Mouse (Mus musculus): ENCODE data around the gene Atm.
A peak's percentile ranks its signal among the peaks of the same experiment; 100 is the strongest.

Atm gene

GRCm38 (mm10) chr9:53408953-53409361 lies 127.6 kb downstream of the Atm start:
- DNase-seq (ENCODE audit: extremely low spot score, low spot score) = no peak

GRCm38 (mm10) chr9:53408548-53408947 lies 128.0 kb downstream of the Atm start:
- no peak for DNase-seq (ENCODE audit: extremely low spot score, low spot score)

GRCm38 (mm10) chr9:53404753-53405722 lies 131.5 kb downstream of the Atm start:
- peak; percentile 81 for DNase-seq (ENCODE audit: extremely low spot score, low spot score)

- no peak for DNase-seq (ENCODE audit: extremely low spot score, low spot score)
Measured at GRCm38 (mm10) chr9:53404050-53404752, 132.3 kb downstream of the Atm start.

GRCm38 (mm10) chr9:53402991-53403390 lies 133.5 kb downstream of the Atm start:
- DNase-seq (ENCODE audit: extremely low spot score, low spot score) = no peak

GRCm38 (mm10) chr9:53402291-53402711 lies 134.2 kb downstream of the Atm start, which contains the start of gene 4930550C14Rik:
TSS of gene 4930550C14Rik (plus strand) at chr9:53402325.
- DNase-seq (ENCODE audit: extremely low spot score, low spot score) = no peak

GRCm38 (mm10) chr9:53401146-53401545 lies 135.4 kb downstream of the Atm start:
- no peak for DNase-seq (ENCODE audit: extremely low spot score, low spot score)

- DNase-seq (ENCODE audit: extremely low spot score, low spot score) = no peak
Measured at GRCm38 (mm10) chr9:53400696-53401095, 135.8 kb downstream of the Atm start.

- no peak for DNase-seq (ENCODE audit: extremely low spot score, low spot score)
Measured at GRCm38 (mm10) chr9:53399537-53399936, 137.0 kb downstream of the Atm start.

GRCm38 (mm10) chr9:53398388-53398700 lies 138.2 kb downstream of the Atm start:
- peak; percentile 58 for DNase-seq (ENCODE audit: extremely low spot score, low spot score)

GRCm38 (mm10) chr9:53397685-53398387 lies 138.7 kb downstream of the Atm start:
- DNase-seq (ENCODE audit: extremely low spot score, low spot score) = no peak

GRCm38 (mm10) chr9:53390136-53390535 lies 146.4 kb downstream of the Atm start:
- no peak for DNase-seq (ENCODE audit: extremely low spot score, low spot score)
